7 mouse cellular contexts compared by ENCODE assay signal in the genomic region with DNA sequence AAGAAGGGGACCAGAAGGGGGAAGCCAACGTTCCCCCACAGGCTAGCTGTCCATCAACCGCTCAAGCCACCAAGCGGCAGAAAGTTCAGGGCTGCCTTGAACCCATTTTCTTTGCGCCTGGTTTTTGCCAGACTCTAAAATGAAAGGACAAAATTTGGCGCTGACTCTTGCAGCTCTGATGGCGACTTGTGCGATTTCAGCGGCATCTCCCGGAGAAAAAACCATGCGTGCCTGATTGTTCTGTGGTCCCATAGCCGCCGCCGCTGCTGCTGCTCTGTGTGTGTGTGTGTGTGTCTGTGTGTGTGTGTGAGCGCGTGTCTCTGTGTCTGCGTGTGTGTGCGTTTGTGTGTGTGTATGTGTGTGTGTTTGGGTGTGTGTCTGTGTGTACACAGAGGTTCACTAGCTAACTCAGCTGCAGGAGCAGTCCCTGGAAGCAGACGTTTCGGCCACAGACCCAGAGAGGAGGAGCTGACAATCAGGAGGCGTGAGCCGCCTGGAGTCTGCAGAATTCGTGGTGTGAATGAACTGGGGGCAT. TPM values are rescaled to one million over a fixed set of nuclear protein-coding genes. Genes with fewer than 3 reads are reported as not detected.
DNase-seq lines count a peak whose midpoint lies in the region; ATAC-seq and TF ChIP-seq lines count a peak whose summit lies in the region.

No protein-coding gene starts in this region.

- H3K9me3 ChIP-seq in ES-E14 (ENCODE audit: control insufficient read depth, insufficient read depth, low read depth, low read length), result no peaks in the 10 kb centered on the region
- no peaks in the 10 kb centered on the region for H3K9me3 ChIP-seq in forebrain, embryonic 15.5 days
- H3K9me3 ChIP-seq in hindbrain, embryonic 11.5 days (ENCODE audit: control insufficient read depth, low read length), result no peaks in the 10 kb centered on the region
- no peaks in the 10 kb centered on the region for H3K9me3 ChIP-seq in limb, embryonic 10.5 days (replicated peaks)
- no peaks in the 10 kb centered on the region for H3K9me3 ChIP-seq in midbrain, embryonic 16.5 days (replicated peaks; ENCODE audit: control insufficient read depth, low read length, poor library complexity, severe bottlenecking)

- H3K36me3 ChIP-seq in ES-E14 (ENCODE audit: control insufficient read depth, insufficient read depth, low read length, poor library complexity, severe bottlenecking), result no peaks in the 10 kb centered on the region
- no peaks in the 10 kb centered on the region for H3K36me3 ChIP-seq in forebrain, embryonic 15.5 days
- H3K36me3 ChIP-seq in hindbrain, embryonic 11.5 days (ENCODE audit: control insufficient read depth, insufficient read depth, low read length), result no peaks in the 10 kb centered on the region
- H3K36me3 ChIP-seq in limb, embryonic 10.5 days, result peaks cover 11% of the 10 kb centered on the region
- no peaks in the 10 kb centered on the region for H3K36me3 ChIP-seq in midbrain, embryonic 16.5 days (ENCODE audit: control insufficient read depth, insufficient read depth, low read length)

- DNase-seq in ES-E14 (ENCODE audit: low read depth, low spot score), result no peak
- peak; percentile 54 for DNase-seq in adipocyte (ENCODE audit: low spot score)
- peak; percentile 81 for DNase-seq in hindbrain, embryonic 11.5 days (ENCODE audit: low spot score)
- peak; percentile 77 for DNase-seq in limb, embryonic 10.5 days (ENCODE audit: low spot score)
- DNase-seq in thymus, postnatal 25 days, result no peak

- under 1% methylated on average over 22 of the region's 22 CpGs for WGBS in forebrain, embryonic 15.5 days
- WGBS in hindbrain, embryonic 11.5 days, result 0% methylated on average over 22 of the region's 22 CpGs
- under 1% methylated on average over 22 of the region's 22 CpGs for WGBS in limb, embryonic 10.5 days
- under 1% methylated on average over 22 of the region's 22 CpGs for WGBS in midbrain, embryonic 16.5 days

- H3K27me3 ChIP-seq in forebrain, embryonic 15.5 days, result peaks cover 39% of the 10 kb centered on the region
- peaks cover 8% of the 10 kb centered on the region for H3K27me3 ChIP-seq in hindbrain, embryonic 11.5 days (ENCODE audit: control insufficient read depth, insufficient read depth, low read length)
- peaks cover 22% of the 10 kb centered on the region for H3K27me3 ChIP-seq in limb, embryonic 10.5 days (ENCODE audit: low read depth, poor library complexity, severe bottlenecking)
- H3K27me3 ChIP-seq in midbrain, embryonic 16.5 days (ENCODE audit: control insufficient read depth, insufficient read depth, low read depth, low read length), result peaks cover 21% of the 10 kb centered on the region

- in situ Hi-C loops in ES-E14 (cut with MboI; ENCODE audit: low sequenced_read_pairs in 2 of 2, unreplicated experiment in 2 of 2), result loop anchor here (10.0 to 25.0 kb wide), 3 partner anchors 568 to 1220 kb away; partner anchors contain the start of gene Cacna2d3 (in 2 of the 2)

- ATAC-seq in forebrain, embryonic 15.5 days (replicated peaks), result peak; percentile 53
- ATAC-seq in hindbrain, embryonic 11.5 days (ENCODE audit: low FRiP score), result peak; percentile 53
- ATAC-seq in midbrain, embryonic 16.5 days, result peak; percentile 60

- H3K4me2 ChIP-seq in forebrain, embryonic 15.5 days (replicated peaks), result peak overlapping the region; percentile 97
- H3K4me2 ChIP-seq in hindbrain, embryonic 11.5 days (replicated peaks; ENCODE audit: low read depth, low read length), result peak overlapping the region; percentile 87
- H3K4me2 ChIP-seq in midbrain, embryonic 16.5 days (ENCODE audit: low read length), result peak overlapping the region; percentile 89

- H3K4me3 ChIP-seq in ES-E14 (ENCODE audit: insufficient read depth in 1 of 2, low read depth in 1 of 2, low read length in 2 of 2, poor library complexity in 1 of 2, severe bottlenecking in 1 of 2), result peak overlapping the region; percentile 14 to 58
- H3K4me3 ChIP-seq in forebrain, embryonic 15.5 days, result peak overlapping the region; percentile 53
- peak overlapping the region; percentile 78 for H3K4me3 ChIP-seq in hindbrain, embryonic 11.5 days (ENCODE audit: low read depth, low read length)
- peak overlapping the region; percentile 91 for H3K4me3 ChIP-seq in limb, embryonic 10.5 days
- H3K4me3 ChIP-seq in midbrain, embryonic 16.5 days (ENCODE audit: low read depth, low read length), result peak overlapping the region; percentile 54

- no peak overlapping the region for H3K27ac ChIP-seq in ES-E14 (ENCODE audit: insufficient read depth, low read depth, low read length, poor library complexity, severe bottlenecking)
- H3K27ac ChIP-seq in forebrain, embryonic 15.5 days (replicated peaks), result peak overlapping the region; percentile 65
- peak overlapping the region; percentile 89 for H3K27ac ChIP-seq in hindbrain, embryonic 11.5 days (ENCODE audit: low read depth, low read length)
- peak overlapping the region; percentile 99 for H3K27ac ChIP-seq in limb, embryonic 10.5 days
- H3K27ac ChIP-seq in midbrain, embryonic 16.5 days (ENCODE audit: low read length), result peak overlapping the region; percentile 66

- H3K4me1 ChIP-seq in ES-E14 (ENCODE audit: control insufficient read depth in 2 of 2, insufficient read depth in 2 of 2, low read length in 2 of 2, poor library complexity in 1 of 2), result no peaks in the 10 kb centered on the region
- H3K4me1 ChIP-seq in forebrain, embryonic 15.5 days, result peaks cover 54% of the 10 kb centered on the region
- H3K4me1 ChIP-seq in hindbrain, embryonic 11.5 days (replicated peaks; ENCODE audit: control insufficient read depth, insufficient read depth, low read length), result peaks cover 9% of the 10 kb centered on the region
- H3K4me1 ChIP-seq in limb, embryonic 10.5 days, result peaks cover 61% of the 10 kb centered on the region
- peaks cover 37% of the 10 kb centered on the region for H3K4me1 ChIP-seq in midbrain, embryonic 16.5 days (ENCODE audit: control insufficient read depth, insufficient read depth, low read length)

- H3K9ac ChIP-seq in ES-E14 (ENCODE audit: insufficient read depth, low read depth, low read length, poor library complexity, severe bottlenecking), result no peak overlapping the region; the same call in 1 of the 2 replicates
- H3K9ac ChIP-seq in forebrain, embryonic 15.5 days (replicated peaks), result peak overlapping the region; percentile 48
- peak overlapping the region; percentile 85 for H3K9ac ChIP-seq in hindbrain, embryonic 11.5 days (ENCODE audit: low read depth, low read length)
- peak overlapping the region; percentile 47 for H3K9ac ChIP-seq in midbrain, embryonic 16.5 days (ENCODE audit: low read depth, low read length)

TF ChIP-seq in ES-E14, 5 proteins besides CTCF, POLR2A, EP300 and RAD21:
- no peak for TF ChIP-seq MAFK (IDR thresholded peaks at IDR 0.05; ENCODE audit: insufficient read depth, low read depth, low read length)
- TF ChIP-seq ZNF384 (IDR thresholded peaks at IDR 0.05; ENCODE audit: low read depth, low read length), result no peak
- TF ChIP-seq HCFC1 (IDR thresholded peaks at IDR 0.05; ENCODE audit: borderline replicate concordance, insufficient read depth, low read length), result no peak
- no peak for TF ChIP-seq ZC3H11A (IDR thresholded peaks at IDR 0.05; ENCODE audit: borderline replicate concordance, low read depth, low read length)
- TF ChIP-seq CHD2 (IDR thresholded peaks at IDR 0.05; ENCODE audit: low read depth, low read length), result no peak
TF ChIP-seq in ES-E14: peak in this region for 0.

RNA-seq across cellular contexts. Expression of gene Wnt5a, which starts 0.6 kb away (rescaled TPM):
- 4.0 and 4.9 TPM in 2 replicates for total RNA-seq in ES-E14 (2012; rRNA removed)
- polyA plus RNA-seq in forebrain, embryonic 15.5 days (2015; fragmentation: Nextera tagmentation; extraction: Ambion mirVana), result 14.2 and 17.4 TPM in 2 replicates
- polyA plus RNA-seq in hindbrain, embryonic 11.5 days (2014; fragmentation: Nextera tagmentation; extraction: Ambion mirVana), result 49.1 and 49.6 TPM in 2 replicates
- polyA plus RNA-seq in limb, embryonic 10.5 days (2016; fragmentation: Nextera tagmentation; extraction: Ambion mirVana), result 64.8 and 91.9 TPM in 2 replicates
- polyA plus RNA-seq in midbrain, embryonic 16.5 days (2015; fragmentation: Nextera tagmentation; extraction: Ambion mirVana), result 13.4 and 13.8 TPM in 2 replicates

Comparison
In these comparisons a context has a peak if more than half of its experiments do, and no peak if none do; other contexts are left out.
1. DNase-seq: peak in adipocyte (single experiment), hindbrain, embryonic 11.5 days (single experiment) and limb, embryonic 10.5 days (single experiment); none in ES-E14 (single experiment) and thymus, postnatal 25 days (single experiment).
2. H3K4me3 ChIP-seq: peak in every context shown above with its lines; median percentile 91 in limb, embryonic 10.5 days; 78 in hindbrain, embryonic 11.5 days; 54 in midbrain, embryonic 16.5 days; 53 in forebrain, embryonic 15.5 days; 36 in ES-E14.
3. Peak in every context shown above with its lines, with median percentiles within 50 percentile points of each other: ATAC-seq and H3K4me2 ChIP-seq.